Mouse (Mus musculus) hindbrain, embryonic 14.5 days (tissue): ENCODE results near the gene Pgpep1. TPM values are rescaled to one million over a fixed set of nuclear protein-coding genes. Genes with fewer than 3 reads are reported as not detected.

Source experiments
- ATAC-seq: fragments of 200-750 bp; cut with Nextera tagmentation; 2 replicates; pipeline ENCODE4 v1.8.0; 2017; ENCODE audit warnings: moderate number of reproducible peaks, mild to moderate bottlenecking, moderate TSS enrichment, moderate library complexity; ENCODE audit not compliant: low FRiP score
- DNase-seq: peaks from one replicate; pipeline ENCODE4 v3.0.0-alpha.2; 2015; ENCODE audit warnings: low spot score
- H3K27ac ChIP-seq: fragments of 300-500 bp; sonication (generic); 2 replicates; pipeline ENCODE4 v1.5.1; 2014; ENCODE audit warnings: mild to moderate bottlenecking, moderate library complexity
- H3K27me3 ChIP-seq: fragments of 300-500 bp; sonication (generic); 2 replicates; pipeline ENCODE4 v1.6.1; 2014; ENCODE audit warnings: mild to moderate bottlenecking, low read length, mixed read lengths; ENCODE audit not compliant: control insufficient read depth, insufficient read depth
- H3K36me3 ChIP-seq: fragments of 300-500 bp; sonication (generic); replicated peaks from 2 replicates; pipeline ENCODE4 v1.6.1; 2014; ENCODE audit not compliant: control insufficient read depth, insufficient read depth
- H3K4me1 ChIP-seq: fragments of 300-500 bp; sonication (generic); replicated peaks from 2 replicates; pipeline ENCODE4 v1.6.1; 2014; ENCODE audit warnings: antibody characterized with exemption, low read length, mixed read lengths; ENCODE audit not compliant: control insufficient read depth, insufficient read depth
- H3K4me2 ChIP-seq: fragments of 300-500 bp; sonication (generic); replicated peaks from 2 replicates; pipeline ENCODE4 v1.6.1; 2014; ENCODE audit warnings: mild to moderate bottlenecking, moderate library complexity
- H3K4me3 ChIP-seq: fragments of 300-500 bp; sonication (generic); replicated peaks from 2 replicates; pipeline ENCODE4 v1.5.1; 2014; ENCODE audit warnings: mild to moderate bottlenecking, low read length
- H3K9ac ChIP-seq: fragments of 300-500 bp; sonication (generic); 2 replicates; pipeline ENCODE4 v1.6.1; 2014
- H3K9me3 ChIP-seq: fragments of 300-500 bp; sonication (generic); 2 replicates; pipeline ENCODE4 v1.6.1; 2016; ENCODE audit warnings: low read length; ENCODE audit not compliant: control insufficient read depth
- WGBS: fragments of 180-500 bp; shearing (Covaris S2); extraction: QIAGEN DNeasy Blood & Tissue Kit; methylation state at CpG from one replicate; pipeline ENCODE4 v1.1.7; 2014; 5-methylcytosine and 5-hydroxymethylcytosine counted together
- polyA plus RNA-seq: library from polyadenylated mRNA; unstranded; fragments of >200 nt; fragmentation: Nextera tagmentation; extraction: Ambion mirVana; gene quantifications from 2 replicates; pipeline ENCODE4 v1.2.1, GENCODE M21; 2014

Gene Pgpep1
- polyA plus RNA-seq, 1 experiment from 2014 or later = 74.0 TPM

DNA sequence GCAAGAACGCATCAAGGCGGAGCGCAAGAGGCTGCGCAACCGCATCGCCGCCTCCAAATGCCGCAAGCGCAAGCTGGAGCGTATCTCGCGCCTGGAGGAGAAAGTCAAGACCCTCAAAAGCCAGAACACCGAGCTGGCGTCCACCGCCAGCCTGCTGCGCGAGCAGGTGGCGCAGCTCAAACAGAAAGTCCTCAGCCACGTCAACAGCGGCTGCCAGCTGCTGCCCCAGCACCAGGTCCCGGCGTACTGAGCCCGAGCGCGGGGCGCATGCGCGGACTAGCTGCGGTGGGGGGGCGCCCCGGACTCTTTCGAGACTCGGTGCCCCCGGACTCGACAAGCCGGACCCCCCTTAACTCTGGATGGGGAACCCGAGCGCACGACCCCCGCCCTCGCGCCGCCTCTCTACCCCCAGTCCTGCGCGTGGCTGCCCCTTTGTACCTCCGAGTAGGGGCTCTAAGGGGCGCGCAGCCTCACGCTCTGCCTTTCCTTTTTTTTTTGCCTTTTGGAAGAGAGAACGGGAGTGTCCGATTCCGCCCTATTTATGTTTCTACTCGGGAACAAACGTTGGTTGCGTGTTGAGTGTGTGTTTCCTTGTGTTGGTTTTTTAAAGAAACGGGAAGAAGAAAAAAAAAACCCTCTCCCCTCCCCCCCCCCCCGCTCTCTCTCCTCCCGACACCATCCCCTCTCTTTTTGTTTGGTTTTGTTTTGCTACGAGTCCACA, 39.8 kb upstream of the Pgpep1 start:
- Histone ChIP-seq H3K4me2 (peak overlapping the region; percentile 86), H3K27ac (peak overlapping the region; percentile 99), H3K9ac (peak overlapping the region; percentile 99), H3K4me3 (peak overlapping the region; percentile 99), H3K36me3 (peaks cover 9% of the 10 kb centered on the region), H3K4me1 (peaks cover 52% of the 10 kb centered on the region), H3K9me3 (no peaks in the 10 kb centered on the region), H3K27me3 (no peaks in the 10 kb centered on the region)
- DNase-seq (peak; percentile 82), ATAC-seq (peak; percentile 6; the same call in 1 of the 2 replicates)
- under 1% methylated on average over 58 of the region's 59 CpGs for WGBS

DNA sequence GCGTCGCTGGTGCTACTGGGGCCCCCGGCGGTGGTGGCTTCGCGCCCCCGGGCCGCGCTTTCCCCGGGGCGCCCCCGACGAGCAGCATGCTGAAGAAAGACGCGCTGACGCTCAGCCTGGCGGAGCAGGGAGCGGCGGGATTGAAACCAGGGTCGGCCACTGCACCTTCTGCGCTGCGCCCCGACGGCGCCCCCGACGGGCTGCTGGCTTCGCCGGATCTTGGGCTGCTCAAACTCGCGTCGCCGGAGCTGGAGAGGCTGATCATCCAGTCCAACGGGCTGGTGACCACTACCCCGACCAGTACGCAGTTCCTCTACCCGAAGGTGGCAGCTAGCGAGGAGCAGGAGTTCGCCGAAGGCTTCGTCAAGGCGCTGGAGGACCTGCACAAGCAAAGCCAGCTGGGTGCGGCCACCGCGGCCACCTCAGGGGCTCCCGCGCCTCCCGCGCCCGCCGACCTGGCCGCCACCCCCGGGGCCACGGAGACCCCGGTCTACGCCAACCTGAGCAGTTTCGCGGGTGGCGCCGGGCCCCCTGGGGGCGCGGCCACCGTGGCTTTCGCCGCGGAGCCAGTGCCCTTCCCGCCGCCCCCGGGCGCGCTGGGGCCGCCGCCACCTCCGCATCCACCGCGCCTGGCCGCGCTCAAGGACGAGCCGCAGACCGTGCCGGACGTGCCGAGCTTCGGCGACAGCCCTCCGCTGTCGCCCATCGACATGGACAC, 39.1 kb upstream of the Pgpep1 start:
- Histone ChIP-seq H3K9ac (peak overlapping the region; percentile 99), H3K4me1 (peaks cover 52% of the 10 kb centered on the region), H3K4me3 (peak overlapping the region; percentile 99), H3K36me3 (peaks cover 9% of the 10 kb centered on the region), H3K27ac (peak overlapping the region; percentile 99), H3K4me2 (peak overlapping the region; percentile 86), H3K27me3 (no peaks in the 10 kb centered on the region), H3K9me3 (no peaks in the 10 kb centered on the region)
- under 1% methylated on average over 89 of the region's 89 CpGs for WGBS
- no peak for DNase-seq
- peak; percentile 16; the same call in 1 of the 2 replicates for ATAC-seq

- peaks cover 52% of the 10 kb centered on the region for H3K4me1 ChIP-seq
- peak within 1 kb of the TSS; percentile 99 for H3K9ac ChIP-seq
- H3K4me3 ChIP-seq = peak within 1 kb of the TSS; percentile 99
- under 1% methylated on average over 62 of the region's 69 CpGs for WGBS
- peak; percentile 100 for DNase-seq
- no peaks in the 10 kb centered on the region for H3K27me3 ChIP-seq
- ATAC-seq = peak; percentile 88
- H3K27ac ChIP-seq = peak within 1 kb of the TSS; percentile 99
- peaks cover 9% of the 10 kb centered on the region; the same call in 1 of the 2 replicates for H3K36me3 ChIP-seq
- no peaks in the 10 kb centered on the region for H3K9me3 ChIP-seq
- H3K4me2 ChIP-seq = peak within 1 kb of the TSS; percentile 86
These were observed 38.3 kb upstream of the Pgpep1 start, which contains the start of gene Jund for GRCm38 (mm10) chr8:70698310-70699109. Gene Jund, plus strand, starts transcription at chr8:70698949.

- DNase-seq = no peak
- peak overlapping the region; percentile 99 for H3K4me3 ChIP-seq
- 0 out of 2 replicates have a peak, but pooled peaks cover under 1% of the 10 kb centered on the region for H3K36me3 ChIP-seq
- H3K27ac ChIP-seq = peak overlapping the region; percentile 99
- ATAC-seq = no peak
- no peaks in the 10 kb centered on the region for H3K27me3 ChIP-seq
- peaks cover 47% of the 10 kb centered on the region for H3K4me1 ChIP-seq
- peak overlapping the region; percentile 99 for H3K9ac ChIP-seq
- peak overlapping the region; percentile 52 for H3K4me2 ChIP-seq
- WGBS = 72% methylated on average over 12 of the region's 12 CpGs
- H3K9me3 ChIP-seq = no peaks in the 10 kb centered on the region
These were observed 37.4 kb upstream of the Pgpep1 start for GRCm38 (mm10) chr8:70697366-70698250.

DNA sequence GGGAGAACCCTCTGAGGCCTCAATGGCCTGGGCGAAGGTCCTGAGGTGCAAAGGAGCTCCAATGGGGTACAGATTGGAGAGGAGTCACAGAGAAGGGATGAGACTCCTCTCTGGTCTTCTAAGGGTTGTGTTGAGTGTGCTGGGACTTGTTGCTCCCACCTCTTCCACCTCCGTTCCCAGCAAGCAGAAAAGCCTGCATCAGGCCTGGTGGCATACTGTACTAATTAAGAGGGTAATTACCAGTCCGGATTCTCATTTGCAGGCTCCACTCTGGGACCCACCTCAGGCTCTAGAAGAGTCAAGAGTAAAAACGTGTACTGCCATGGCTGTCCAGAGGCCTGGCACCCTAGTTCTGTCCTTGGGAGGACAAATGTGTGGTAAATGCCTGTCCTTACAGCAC, 36.8 kb upstream of the Pgpep1 start:
- H3K27ac ChIP-seq = peak overlapping the region; percentile 45; the same call in 1 of the 2 replicates
- 35% methylated on average over 4 of the region's 4 CpGs for WGBS
- DNase-seq (no peak), ATAC-seq (no peak)
- H3K9me3 ChIP-seq = no peaks in the 10 kb centered on the region
- peak overlapping the region; percentile 19; the same call in 1 of the 2 replicates for H3K4me3 ChIP-seq
- no peaks in the 10 kb centered on the region for H3K36me3 ChIP-seq
- peak overlapping the region; percentile 52 for H3K9ac ChIP-seq
- peaks cover 45% of the 10 kb centered on the region for H3K4me1 ChIP-seq
- no peaks in the 10 kb centered on the region for H3K27me3 ChIP-seq
- H3K4me2 ChIP-seq = peak overlapping the region; percentile 51

GRCm38 (mm10) chr8:70696019-70696885, 36.1 kb upstream of the Pgpep1 start:
- Histone ChIP-seq H3K27ac (peak overlapping the region; percentile 45; the same call in 1 of the 2 replicates), H3K4me1 (peaks cover 43% of the 10 kb centered on the region), H3K9me3 (no peaks in the 10 kb centered on the region), H3K9ac (peak overlapping the region; percentile 52), H3K27me3 (no peaks in the 10 kb centered on the region), H3K4me2 (peak overlapping the region; percentile 51), H3K4me3 (peak overlapping the region; percentile 19), H3K36me3 (no peaks in the 10 kb centered on the region)
- ATAC-seq (no peak), DNase-seq (peak; percentile 66)
- 5% methylated on average over 31 of the region's 31 CpGs for WGBS

GRCm38 (mm10) chr8:70695318-70696018, 35.3 kb upstream of the Pgpep1 start:
- no peak for DNase-seq
- H3K27ac ChIP-seq = no peak overlapping the region
- H3K4me1 ChIP-seq = peaks cover 42% of the 10 kb centered on the region
- H3K4me2 ChIP-seq = no peak overlapping the region
- H3K27me3 ChIP-seq = no peaks in the 10 kb centered on the region
- no peak overlapping the region for H3K4me3 ChIP-seq
- no peaks in the 10 kb centered on the region for H3K9me3 ChIP-seq
- no peak for ATAC-seq
- WGBS = 32% methylated on average over 32 of the region's 32 CpGs
- no peak overlapping the region for H3K9ac ChIP-seq
- H3K36me3 ChIP-seq = no peaks in the 10 kb centered on the region
